Mouse (Mus musculus) midbrain, embryonic 10.5 days (tissue): Measurements from ENCODE around the gene Krtap4-16. TPM values are rescaled to one million over a fixed set of nuclear protein-coding genes. Genes with fewer than 3 reads are reported as not detected.
"Not testable (repeated sequence)": the region's sequence is repeated elsewhere in the genome, so short reads cannot be mapped to it uniquely, and the experiment has no call there.

Experiments used
- DNase-seq: peaks from one replicate; pipeline ENCODE4 v3.0.0-alpha.2; 2017; ENCODE audit warnings: low spot score
- H3K27ac ChIP-seq: fragments of 300-500 bp; sonication (generic); replicated peaks from 2 replicates; pipeline ENCODE4 v1.5.1; 2016; ENCODE audit warnings: mild to moderate bottlenecking
- H3K27me3 ChIP-seq: fragments of 300-500 bp; sonication (generic); 2 replicates; pipeline ENCODE4 v1.6.1; 2016; ENCODE audit warnings: low read depth, mild to moderate bottlenecking; ENCODE audit not compliant: poor library complexity, severe bottlenecking
- H3K36me3 ChIP-seq: fragments of 300-500 bp; sonication (generic); 2 replicates; pipeline ENCODE4 v1.6.1; 2016; ENCODE audit warnings: mild to moderate bottlenecking, moderate library complexity
- H3K4me1 ChIP-seq: fragments of 300-500 bp; sonication (generic); 2 replicates; pipeline ENCODE4 v1.6.1; 2016
- H3K4me3 ChIP-seq: fragments of 300-500 bp; sonication (generic); 2 replicates; pipeline ENCODE4 v1.5.1; 2016; ENCODE audit warnings: mild to moderate bottlenecking, moderate library complexity
- H3K9me3 ChIP-seq: fragments of 300-500 bp; sonication (generic); replicated peaks from 2 replicates; pipeline ENCODE4 v1.6.1; 2016; ENCODE audit warnings: mild to moderate bottlenecking
- WGBS: fragments of 180-500 bp; shearing (Covaris S2); methylation state at CpG from one replicate; pipeline ENCODE4 v1.1.7; 2016; 5-methylcytosine and 5-hydroxymethylcytosine counted together
- polyA plus RNA-seq: library from polyadenylated mRNA; unstranded; fragments of >200 nt; fragmentation: Nextera tagmentation; extraction: Ambion mirVana; gene quantifications from 2 replicates; pipeline ENCODE4 v1.2.1, GENCODE M21; 2016

The Krtap4-16 gene
- not detected in 2 replicates for polyA plus RNA-seq

GRCm38 (mm10) chr11:99851508-99851907 is at the start of gene Krtap4-16:
Gene Krtap4-16 (minus strand): TSS chr11:99851608.
- H3K27me3 ChIP-seq, result no peaks in the 10 kb centered on the region
- H3K9me3 ChIP-seq, result 0 out of 2 replicates have a peak, but pooled peaks cover 3% of the 10 kb centered on the region
- H3K36me3 ChIP-seq, result no peaks in the 10 kb centered on the region
- H3K27ac ChIP-seq, result peak within 1 kb of the TSS; percentile 65
- no peaks in the 10 kb centered on the region for H3K4me1 ChIP-seq
- H3K4me3 ChIP-seq, result no peak within 1 kb of the TSS
- DNase-seq, result no peak

- not testable (repeated sequence) for H3K27me3 ChIP-seq, DNase-seq, H3K27ac ChIP-seq, H3K4me1 ChIP-seq, H3K4me3 ChIP-seq, H3K36me3 ChIP-seq, H3K9me3 ChIP-seq
- WGBS, result 77% methylated on average over 1 of the region's 1 CpGs
Observed at GRCm38 (mm10) chr11:99878887-99879286, 27.5 kb upstream of the Krtap4-16 start, which contains the start of gene Gm11567. Gene Gm11567 (plus strand): TSS chr11:99879187.

DNA sequence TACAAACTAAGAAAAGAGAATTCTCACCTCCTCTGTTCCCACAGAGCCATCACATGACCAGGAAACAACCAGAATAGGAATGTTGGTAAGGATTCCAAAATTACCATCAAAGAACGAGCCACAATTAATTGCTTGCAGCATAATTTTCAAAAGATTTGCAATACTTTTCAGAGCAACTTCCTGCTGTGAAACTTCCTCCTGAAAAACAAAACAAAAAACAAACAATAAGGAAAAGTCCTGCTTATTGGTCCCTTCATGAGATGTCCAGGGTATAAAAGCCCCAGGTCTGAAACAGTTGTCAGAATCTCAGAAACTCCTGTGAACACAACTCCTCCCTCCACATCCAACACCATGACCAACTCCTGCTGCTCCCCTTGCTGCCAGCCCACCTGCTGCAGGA is 21.7 kb upstream of the Krtap4-16 start, which contains the start of gene Krtap9-1:
Krtap9-1 (plus strand) TSS at position 301 of the 400 bp plus-strand sequence.
- H3K4me3 ChIP-seq, H3K27me3 ChIP-seq, DNase-seq, H3K9me3 ChIP-seq, H3K36me3 ChIP-seq, H3K4me1 ChIP-seq: not testable (repeated sequence)
- WGBS, result 76% methylated on average over 1 of the region's 1 CpGs
- H3K27ac ChIP-seq, result peak within 1 kb of the TSS; percentile 49; the same call in 1 of the 2 replicates

GRCm38 (mm10) chr11:99864176-99864575 is 12.8 kb upstream of the Krtap4-16 start, which contains the start of gene Gm11559:
Gene Gm11559 (plus strand): TSS chr11:99864476.
- H3K27ac ChIP-seq, H3K9me3 ChIP-seq, H3K4me1 ChIP-seq, H3K27me3 ChIP-seq, DNase-seq, H3K36me3 ChIP-seq, H3K4me3 ChIP-seq: not testable (repeated sequence)
- 62% methylated on average over 1 of the region's 1 CpGs for WGBS

DNA sequence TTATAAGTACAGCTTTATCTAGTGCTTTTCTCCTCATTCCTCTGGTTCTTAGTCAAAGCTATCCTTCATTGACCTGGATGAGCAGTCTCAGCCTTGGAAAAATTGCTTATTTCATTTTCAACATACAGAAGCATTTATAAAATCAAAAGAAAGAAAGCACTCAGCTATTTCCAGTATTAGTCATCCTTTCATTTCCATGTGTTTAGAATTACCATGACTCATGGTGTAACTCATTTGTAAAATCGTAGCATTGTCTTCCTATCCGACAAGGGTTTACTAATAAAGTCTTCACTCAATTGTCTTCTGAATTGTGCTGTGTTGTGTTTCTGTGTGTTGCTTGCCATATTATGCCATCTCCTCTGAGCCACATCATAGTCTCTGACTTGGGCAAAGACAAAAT is 7.4 kb upstream of the Krtap4-16 start:
- 85% methylated on average over 2 of the region's 2 CpGs for WGBS
- Histone ChIP-seq H3K4me1 (no peaks in the 10 kb centered on the region), H3K27ac (no peak overlapping the region), H3K9me3 (no peaks in the 10 kb centered on the region), H3K4me3 (no peak overlapping the region), H3K27me3 (no peaks in the 10 kb centered on the region), H3K36me3 (no peaks in the 10 kb centered on the region)
- DNase-seq, result no peak

- DNase-seq, result no peak
- H3K27ac ChIP-seq, result no peak within 1 kb of the TSS; the same call in 1 of the 2 replicates
- 96% methylated on average over 2 of the region's 2 CpGs for WGBS
Observed at GRCm38 (mm10) chr11:99857617-99858016, 6.2 kb upstream of the Krtap4-16 start, which contains the start of gene Gm11568. Gene Gm11568 (plus strand): TSS chr11:99857917.

DNA sequence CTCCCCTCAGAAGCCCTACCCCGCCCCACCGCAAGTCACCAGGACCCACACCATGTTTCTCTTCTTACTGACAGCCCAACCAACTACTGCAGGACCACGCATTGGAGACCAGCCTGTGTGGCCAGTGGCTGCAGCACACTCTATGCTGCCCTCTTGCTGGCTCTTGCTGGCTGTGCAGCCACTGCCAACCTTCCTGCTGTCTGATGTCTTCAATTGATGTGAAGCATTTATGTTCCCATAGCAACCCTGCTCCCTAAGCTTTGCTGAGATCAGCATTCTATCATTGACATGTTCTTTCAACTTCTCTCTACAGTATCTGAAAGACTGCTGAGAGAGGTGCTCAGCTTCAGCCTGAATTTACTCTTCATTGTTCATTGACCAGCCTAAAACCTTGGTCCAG is 2.7 kb upstream of the Krtap4-16 start:
- H3K4me1 ChIP-seq, result no peaks in the 10 kb centered on the region
- H3K4me3 ChIP-seq, result no peak overlapping the region
- H3K9me3 ChIP-seq, result 0 out of 2 replicates have a peak, but pooled peaks cover 3% of the 10 kb centered on the region
- H3K27me3 ChIP-seq, result no peaks in the 10 kb centered on the region
- H3K36me3 ChIP-seq, result no peaks in the 10 kb centered on the region
- H3K27ac ChIP-seq, result no peak overlapping the region
- 68% methylated on average over 3 of the region's 3 CpGs for WGBS
- no peak for DNase-seq

More at GRCm38 (mm10) chr11:99857617-99858016, 6.2 kb upstream of the Krtap4-16 start, which contains the start of gene Gm11568:
- Histone ChIP-seq H3K4me3 (no peak within 1 kb of the TSS), H3K27me3 (no peaks in the 10 kb centered on the region), H3K4me1 (no peaks in the 10 kb centered on the region), H3K9me3 (no peaks in the 10 kb centered on the region), H3K36me3 (no peaks in the 10 kb centered on the region)

DNA sequence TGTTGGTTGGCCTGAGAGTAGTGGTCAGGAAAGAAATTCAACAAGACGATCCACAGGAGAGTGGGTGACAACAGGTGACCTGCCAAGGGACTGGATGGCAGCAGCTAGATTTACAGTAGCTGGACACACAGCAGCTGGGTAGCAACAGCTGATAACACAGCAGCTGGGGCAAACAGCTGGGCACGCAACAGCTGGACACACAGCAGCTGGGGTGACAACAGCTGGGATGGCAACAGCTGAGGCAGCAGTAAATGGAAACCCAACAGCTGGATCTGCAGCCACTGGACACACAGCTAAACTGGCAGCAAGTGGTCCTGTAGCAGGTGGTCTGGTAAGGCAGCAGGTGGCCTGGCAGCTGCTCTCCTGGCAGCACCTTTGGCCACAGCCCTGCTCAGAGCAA is 4.7 kb downstream of the Krtap4-16 start:
- peaks cover 4% of the 10 kb centered on the region; the same call in 1 of the 2 replicates for H3K4me1 ChIP-seq
- no peak overlapping the region for H3K27ac ChIP-seq
- no peak overlapping the region for H3K4me3 ChIP-seq
- H3K27me3 ChIP-seq, result no peaks in the 10 kb centered on the region
- WGBS, result 86% methylated on average over 2 of the region's 2 CpGs
- no peaks in the 10 kb centered on the region for H3K36me3 ChIP-seq
- DNase-seq, result no peak
- H3K9me3 ChIP-seq, result 0 out of 2 replicates have a peak, but pooled peaks cover 3% of the 10 kb centered on the region

- Histone ChIP-seq H3K27me3 (no peaks in the 10 kb centered on the region), H3K4me3 (no peak overlapping the region), H3K4me1 (peaks cover 4% of the 10 kb centered on the region; the same call in 1 of the 2 replicates), H3K27ac (no peak overlapping the region), H3K36me3 (no peaks in the 10 kb centered on the region), H3K9me3 (no peaks in the 10 kb centered on the region)
- 79% methylated on average over 1 of the region's 1 CpGs for WGBS
- DNase-seq, result no peak
Observed at GRCm38 (mm10) chr11:99842185-99842584, 9.2 kb downstream of the Krtap4-16 start.

DNA sequence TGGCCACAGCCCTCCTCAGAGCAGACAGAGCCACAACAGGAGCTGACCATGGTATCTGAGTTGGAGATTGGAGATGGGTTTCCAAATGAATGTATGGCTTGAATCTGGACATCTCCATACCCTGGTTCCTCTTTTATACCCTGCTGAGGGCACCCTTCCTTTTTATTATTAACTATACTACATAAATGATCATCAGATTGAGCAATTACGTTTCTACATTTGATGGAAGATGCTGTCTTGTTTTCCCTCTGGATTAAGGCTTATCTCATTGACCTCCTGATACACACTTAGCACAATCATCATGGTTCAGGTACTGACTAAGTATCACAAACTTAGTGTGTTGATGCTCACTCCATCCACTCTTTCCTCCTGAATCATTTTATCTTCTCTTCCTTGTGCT is 13.4 kb downstream of the Krtap4-16 start, which contains the start of gene 2300003K06Rik:
2300003K06Rik (minus strand) TSS at position 101 of the 400 bp plus-strand sequence.
- no peak within 1 kb of the TSS for H3K4me3 ChIP-seq
- peaks cover 4% of the 10 kb centered on the region; the same call in 1 of the 2 replicates for H3K4me1 ChIP-seq
- no peaks in the 10 kb centered on the region for H3K36me3 ChIP-seq
- H3K27ac ChIP-seq, result no peak within 1 kb of the TSS
- no peaks in the 10 kb centered on the region for H3K27me3 ChIP-seq
- 94% methylated on average over 1 of the region's 1 CpGs for WGBS
- no peaks in the 10 kb centered on the region for H3K9me3 ChIP-seq
- no peak for DNase-seq

GRCm38 (mm10) chr11:99815566-99815965 is 35.8 kb downstream of the Krtap4-16 start, which contains the start of gene Gm11564:
Gene Gm11564 (minus strand): TSS chr11:99815666.
- H3K4me1 ChIP-seq, H3K27me3 ChIP-seq, H3K9me3 ChIP-seq, H3K4me3 ChIP-seq, H3K36me3 ChIP-seq, DNase-seq: not testable (repeated sequence)
- WGBS, result 91% methylated on average over 2 of the region's 2 CpGs
- peak within 1 kb of the TSS; percentile 66 for H3K27ac ChIP-seq

GRCm38 (mm10) chr11:99809792-99810191 is 41.6 kb downstream of the Krtap4-16 start, which contains the start of gene Krtap4-13:
Gene Krtap4-13 (minus strand): TSS chr11:99809892.
- H3K9me3 ChIP-seq, H3K4me3 ChIP-seq, H3K4me1 ChIP-seq, H3K27me3 ChIP-seq, H3K27ac ChIP-seq, H3K36me3 ChIP-seq, DNase-seq: not testable (repeated sequence)

DNA sequence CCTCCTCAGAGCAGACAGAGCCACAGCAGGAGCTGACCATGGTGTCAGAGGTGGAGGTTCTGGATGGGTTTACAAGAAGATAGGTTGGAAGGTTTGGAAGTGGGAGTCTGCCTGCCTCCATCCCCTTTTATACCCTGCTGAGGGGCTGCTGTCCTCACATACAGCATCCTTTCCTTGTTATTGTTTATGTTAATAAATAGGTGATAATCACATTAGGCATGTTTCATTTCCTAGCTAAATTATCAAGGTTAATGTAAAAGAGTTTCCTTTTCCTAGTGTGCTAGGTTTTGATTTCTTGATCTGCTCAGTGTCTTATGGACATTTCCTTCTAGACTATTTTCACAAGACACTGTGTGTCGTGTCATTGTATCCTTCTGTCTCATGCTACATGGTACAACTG is 47.1 kb downstream of the Krtap4-16 start, which contains the start of gene Gm11554:
Gm11554 (minus strand) TSS at position 101 of the 400 bp plus-strand sequence.
- WGBS, result no CpG with 5 or more reads among the region's 1 CpGs
- H3K4me3 ChIP-seq, H3K27me3 ChIP-seq, H3K36me3 ChIP-seq, H3K27ac ChIP-seq, DNase-seq, H3K4me1 ChIP-seq, H3K9me3 ChIP-seq: not testable (repeated sequence)
